Mouse (Mus musculus): Measurements from ENCODE around the gene Zic1. TPM values are rescaled to one million over a fixed set of nuclear protein-coding genes. Genes with fewer than 3 reads are reported as not detected.

Zic1 gene
- total RNA-seq, 2 experiments from 2014 or later = 2.2 to 2.4 TPM

DNA sequence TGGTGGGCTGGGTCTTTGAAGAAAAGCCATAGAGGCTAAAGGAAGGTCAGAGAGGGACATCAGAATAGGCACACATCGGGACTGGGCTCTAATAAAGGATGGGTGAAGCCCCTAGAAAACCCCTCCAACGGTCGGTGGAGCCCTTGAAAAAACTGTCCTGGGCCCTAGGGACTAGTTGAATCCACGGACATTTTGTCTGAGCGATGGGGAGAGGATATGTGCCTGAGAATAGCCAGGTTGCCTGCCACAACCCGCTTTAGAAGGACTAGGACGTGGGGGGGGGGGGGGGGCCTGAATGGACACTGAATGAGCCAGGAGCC lies 10.4 kb downstream of the Zic1 start:
- no peak for DNase-seq (ENCODE audit: low spot score in 2 of 2)

- no peak for DNase-seq (ENCODE audit: low spot score in 2 of 2)
Measured at GRCm38 (mm10) chr9:91354434-91355269, 11.0 kb downstream of the Zic1 start.

DNA sequence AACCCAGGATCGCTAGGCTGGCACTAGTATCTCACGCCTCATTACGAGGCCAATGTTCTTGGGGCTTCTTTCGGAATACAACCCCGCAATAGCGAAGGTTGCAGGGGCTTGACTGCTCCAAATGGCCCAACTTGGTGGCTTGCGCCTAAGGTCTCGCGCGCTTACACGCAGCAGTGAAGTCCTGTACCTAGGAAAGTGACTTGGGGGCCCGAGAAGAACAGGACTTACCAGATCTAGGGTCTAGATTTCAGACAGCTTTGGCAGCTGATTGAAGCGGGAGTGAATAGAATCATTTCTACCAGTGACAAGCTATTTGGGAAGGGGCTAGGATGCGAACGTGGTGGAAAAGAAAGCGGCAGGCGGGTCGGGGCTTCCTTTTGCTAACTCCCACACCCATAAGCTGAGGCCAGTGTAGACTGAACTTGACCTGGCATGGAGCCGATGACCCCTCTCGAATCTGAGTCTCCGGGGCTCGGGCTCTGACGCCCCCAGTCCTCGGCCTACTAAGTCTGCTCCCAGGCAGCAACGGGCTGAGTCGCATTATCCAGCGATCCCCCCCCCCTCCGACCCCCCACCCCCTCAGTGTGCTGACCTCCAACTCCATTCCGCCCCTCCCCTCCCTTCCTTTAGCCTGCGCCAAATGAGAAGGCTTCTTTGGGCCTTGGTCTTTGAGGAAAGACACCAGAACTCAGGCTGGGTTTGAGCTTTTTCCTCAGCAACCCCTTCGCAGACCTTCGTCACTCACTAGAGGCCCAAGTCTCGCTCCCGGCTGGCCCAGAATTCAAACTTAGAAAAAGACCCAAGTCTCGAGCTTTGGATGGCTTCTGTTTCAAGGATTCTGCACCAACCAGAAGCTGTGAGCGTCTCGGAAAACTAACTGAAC lies 11.8 kb downstream of the Zic1 start:
- no peak for DNase-seq (ENCODE audit: low spot score in 2 of 2)

DNA sequence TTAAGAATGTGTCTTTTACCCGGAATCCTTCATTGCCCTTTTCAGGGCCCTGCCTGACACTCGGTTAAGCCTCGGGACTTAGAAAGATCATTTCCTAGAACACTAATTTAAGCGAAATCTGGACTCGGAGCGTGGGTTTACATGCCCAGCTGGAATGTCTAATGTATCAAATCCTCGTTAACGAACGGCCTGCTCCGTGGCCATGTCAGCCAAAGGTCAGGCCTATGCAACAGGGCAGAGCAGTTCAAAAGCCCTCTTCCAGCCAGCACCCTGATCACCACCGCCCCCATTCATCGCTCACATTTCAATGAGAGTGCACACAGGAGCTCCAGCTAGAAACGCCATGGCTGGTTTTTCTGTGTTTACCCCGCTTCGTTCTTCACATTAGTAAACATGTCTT lies 12.8 kb downstream of the Zic1 start:
- DNase-seq (ENCODE audit: low spot score in 2 of 2) = no peak

DNA sequence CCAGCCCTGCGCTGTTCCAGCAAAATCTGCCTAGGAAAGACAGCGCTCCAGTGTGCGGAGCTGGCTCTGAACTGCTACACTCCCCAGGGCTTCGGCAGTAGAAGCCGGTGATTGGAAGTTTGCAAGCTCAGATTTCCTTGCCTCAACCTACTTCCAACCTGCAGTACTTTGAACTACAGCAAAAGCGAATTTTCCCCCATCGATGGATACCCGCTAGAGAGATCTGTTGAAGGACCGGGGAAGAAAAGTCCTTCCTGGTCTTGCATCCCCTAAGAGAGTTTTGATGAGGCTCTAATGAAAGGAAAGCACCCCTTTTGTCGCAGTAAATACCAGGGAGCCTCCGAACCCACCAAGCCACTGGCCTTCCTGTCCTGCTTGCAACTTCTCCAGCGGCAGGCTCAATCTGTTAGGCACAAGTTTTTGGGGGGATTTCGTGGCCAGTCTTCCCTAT lies 13.6 kb downstream of the Zic1 start:
- DNase-seq (ENCODE audit: low spot score in 2 of 2) = no peak

- no peak for DNase-seq (ENCODE audit: low spot score in 2 of 2)
Measured at GRCm38 (mm10) chr9:91351361-91351760, 14.2 kb downstream of the Zic1 start.

- no peak for DNase-seq (ENCODE audit: low spot score in 2 of 2)
Measured at GRCm38 (mm10) chr9:91350861-91351291, 14.7 kb downstream of the Zic1 start.

DNA sequence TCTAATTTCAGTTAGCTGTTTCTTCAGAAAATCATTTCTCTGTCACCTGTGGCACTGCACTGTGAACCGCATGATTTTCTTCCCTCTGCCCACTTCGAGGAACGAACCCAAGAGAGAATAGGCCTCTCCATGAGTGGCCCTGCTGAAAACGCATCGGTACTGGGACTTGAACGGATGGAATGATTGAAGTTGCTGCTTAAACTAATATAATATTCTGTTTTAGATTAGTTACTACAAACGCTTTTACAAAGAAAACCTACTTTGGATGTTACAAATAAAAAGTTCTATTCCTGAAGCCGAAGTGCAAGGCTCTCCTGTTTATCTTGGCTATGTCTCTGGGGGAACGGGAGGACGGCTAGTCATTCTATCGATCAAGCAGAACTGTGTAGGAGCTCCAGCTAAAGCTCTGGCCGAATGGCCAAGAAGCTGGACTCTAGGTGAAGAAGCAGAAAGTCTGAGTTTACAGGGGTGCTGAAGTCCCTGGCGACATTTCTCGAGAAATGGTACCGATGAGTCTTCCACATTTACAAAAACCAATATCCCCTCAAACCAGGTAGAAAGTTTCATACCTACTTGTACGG lies 15.3 kb downstream of the Zic1 start:
- no peak for DNase-seq (ENCODE audit: low spot score in 2 of 2)

DNA sequence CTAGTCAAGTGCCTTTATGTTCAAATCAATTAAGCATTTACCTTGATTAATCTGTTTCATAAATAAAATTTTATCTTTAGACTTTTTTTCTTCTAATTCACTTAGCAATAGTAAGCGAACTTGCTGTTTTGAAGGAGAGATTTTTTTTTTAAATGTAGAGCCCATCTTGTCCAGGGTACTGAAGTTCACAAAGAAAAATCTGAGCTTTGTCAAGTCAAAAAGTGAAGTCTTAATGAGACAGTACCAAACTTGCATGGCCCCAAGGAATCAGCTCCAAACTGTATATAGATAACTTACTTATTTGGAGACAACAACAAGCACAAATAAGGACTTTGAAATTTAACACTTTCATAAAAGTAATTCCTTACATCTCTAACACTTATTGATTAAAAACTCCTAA lies 16.9 kb downstream of the Zic1 start:
- DNase-seq (ENCODE audit: low spot score in 2 of 2) = no peak

- no peak for DNase-seq (ENCODE audit: low spot score in 2 of 2)
Measured at GRCm38 (mm10) chr9:91347591-91347990, 18.0 kb downstream of the Zic1 start.

Other genes starting within 250 kb of the Zic1 start
- under 1 TPM; 0.73 to 0.78 TPM for gene Zic4, start 3.4 kb downstream of the Zic1 start, total RNA-seq (2021)